Mouse (Mus musculus) cerebellum, postnatal 10 days (tissue): ENCODE results near the gene Ccdc114.

Source experiments
- DNase-seq, 2 experiments: peaks; one replicate each; pipeline ENCODE4 v3.0.0; 2021; ENCODE audit warnings: mixed read lengths in 2 of 2

Gene Ccdc114

GRCm38 (mm10) chr7:45986893-45987292, 63.0 kb downstream of the Ccdc114 start:
- DNase-seq = no peak

- DNase-seq = no peak
Measured at GRCm38 (mm10) chr7:45988344-45988743, 64.5 kb downstream of the Ccdc114 start.

- DNase-seq = no peak
Measured at GRCm38 (mm10) chr7:45992470-45992869, 68.6 kb downstream of the Ccdc114 start.
